In genomic region chr2:77519341-77519740, GRCm38 (mm10) we compare ENCODE assay signal across 8 mouse cellular contexts.
DNase-seq lines count a peak whose midpoint lies in the region; ATAC-seq and TF ChIP-seq lines count a peak whose summit lies in the region.

No protein-coding gene starts in this region.

- ATAC-seq in hindbrain, embryonic 14.5 days (ENCODE audit: low FRiP score): peak; percentile 57; the same call in 1 of the 2 replicates
- no peak for ATAC-seq in limb, embryonic 14.5 days (ENCODE audit: low FRiP score, low read depth)
- ATAC-seq in neural tube, embryonic 12.5 days (ENCODE audit: low FRiP score, low read depth): peak; percentile 35; the same call in 1 of the 2 replicates

- WGBS in heart, embryonic 10.5 days: under 1% methylated on average over 14 of the region's 14 CpGs
- WGBS in hindbrain, embryonic 14.5 days: 0% methylated on average over 14 of the region's 14 CpGs
- under 1% methylated on average over 14 of the region's 14 CpGs for WGBS in limb, embryonic 14.5 days
- WGBS in neural tube, embryonic 12.5 days: 1% methylated on average over 14 of the region's 14 CpGs

- H3K27me3 ChIP-seq in heart, embryonic 10.5 days (ENCODE audit: insufficient read depth, poor library complexity, severe bottlenecking): no peaks in the 10 kb centered on the region
- no peaks in the 10 kb centered on the region for H3K27me3 ChIP-seq in hindbrain, embryonic 14.5 days (ENCODE audit: control insufficient read depth, insufficient read depth, low read length)
- no peaks in the 10 kb centered on the region for H3K27me3 ChIP-seq in limb, embryonic 14.5 days (ENCODE audit: control insufficient read depth, insufficient read depth, low read length)
- H3K27me3 ChIP-seq in neural tube, embryonic 12.5 days (replicated peaks): no peaks in the 10 kb centered on the region

- H3K4me3 ChIP-seq in heart, embryonic 10.5 days: peak overlapping the region; percentile 55
- H3K4me3 ChIP-seq in hindbrain, embryonic 14.5 days (replicated peaks; ENCODE audit: low read length): peak overlapping the region; percentile 29
- H3K4me3 ChIP-seq in limb, embryonic 14.5 days (replicated peaks; ENCODE audit: low read length): peak overlapping the region; percentile 33
- peak overlapping the region; percentile 27; the same call in 1 of the 2 replicates for H3K4me3 ChIP-seq in neural tube, embryonic 12.5 days

- TF ChIP-seq POLR2A in limb, embryonic 14.5 days (IDR thresholded peaks at IDR 0.05; ENCODE audit: borderline replicate concordance, extremely low read depth, insufficient read depth, insufficient read length): no peak

- no peak overlapping the region for H3K27ac ChIP-seq in heart, embryonic 10.5 days
- H3K27ac ChIP-seq in hindbrain, embryonic 14.5 days: no peak overlapping the region
- H3K27ac ChIP-seq in limb, embryonic 14.5 days (replicated peaks; ENCODE audit: low read depth, low read length): no peak overlapping the region
- H3K27ac ChIP-seq in neural tube, embryonic 12.5 days: no peak overlapping the region

- no peaks in the 10 kb centered on the region for H3K9me3 ChIP-seq in heart, embryonic 10.5 days
- no peaks in the 10 kb centered on the region for H3K9me3 ChIP-seq in hindbrain, embryonic 14.5 days (ENCODE audit: control insufficient read depth, low read length)
- H3K9me3 ChIP-seq in limb, embryonic 14.5 days (ENCODE audit: control insufficient read depth, low read length): no peaks in the 10 kb centered on the region
- H3K9me3 ChIP-seq in neural tube, embryonic 12.5 days: no peaks in the 10 kb centered on the region

- peaks cover 6% of the 10 kb centered on the region for H3K4me1 ChIP-seq in heart, embryonic 10.5 days
- peaks cover 15% of the 10 kb centered on the region for H3K4me1 ChIP-seq in hindbrain, embryonic 14.5 days (replicated peaks; ENCODE audit: control insufficient read depth, insufficient read depth, low read length)
- no peaks in the 10 kb centered on the region for H3K4me1 ChIP-seq in limb, embryonic 14.5 days (ENCODE audit: control insufficient read depth, insufficient read depth, low read length)
- peaks cover 6% of the 10 kb centered on the region for H3K4me1 ChIP-seq in neural tube, embryonic 12.5 days

- peak overlapping the region; percentile 60 for H3K4me2 ChIP-seq in hindbrain, embryonic 14.5 days (replicated peaks)
- H3K4me2 ChIP-seq in limb, embryonic 14.5 days (replicated peaks; ENCODE audit: low read depth, low read length, severe bottlenecking): peak overlapping the region; percentile 57
- peak overlapping the region; percentile 60 for H3K4me2 ChIP-seq in neural tube, embryonic 12.5 days (replicated peaks)

- peak overlapping the region; percentile 45 for H3K9ac ChIP-seq in hindbrain, embryonic 14.5 days
- H3K9ac ChIP-seq in limb, embryonic 14.5 days (ENCODE audit: low read depth, low read length, severe bottlenecking): peak overlapping the region; percentile 5; the same call in 1 of the 2 replicates
- 0 out of 2 replicates have a peak overlapping the region, but pooled peaks have one; percentile 22 for H3K9ac ChIP-seq in neural tube, embryonic 12.5 days

- no peak for DNase-seq in heart, embryonic 10.5 days (ENCODE audit: low spot score)
- no peak for DNase-seq in heart, postnatal 4 days
- peak; percentile 46 for DNase-seq in embryo, embryonic 9.5 days (ENCODE audit: extremely low spot score)
- DNase-seq in hindbrain, embryonic 14.5 days (ENCODE audit: low spot score): peak; percentile 50
- DNase-seq in limb, embryonic 14.5 days (ENCODE audit: low spot score): no peak
- DNase-seq in testis, postnatal 14 days (ENCODE audit: low spot score): no peak
- no peak for DNase-seq in layer of hippocampus, adult 8-10 months (ENCODE audit: low spot score in 2 of 2)

- no peaks in the 10 kb centered on the region for H3K36me3 ChIP-seq in heart, embryonic 10.5 days
- no peaks in the 10 kb centered on the region for H3K36me3 ChIP-seq in hindbrain, embryonic 14.5 days (replicated peaks; ENCODE audit: control insufficient read depth, insufficient read depth)
- H3K36me3 ChIP-seq in limb, embryonic 14.5 days (ENCODE audit: control insufficient read depth, insufficient read depth, low read length): no peaks in the 10 kb centered on the region
- H3K36me3 ChIP-seq in neural tube, embryonic 12.5 days: no peaks in the 10 kb centered on the region

Comparison
In these comparisons a context has a peak if more than half of its experiments do, and no peak if none do; other contexts are left out.
1. DNase-seq: peak in embryo, embryonic 9.5 days (single experiment) and hindbrain, embryonic 14.5 days (single experiment); none in heart, embryonic 10.5 days (single experiment), heart, postnatal 4 days (single experiment), limb, embryonic 14.5 days (single experiment), testis, postnatal 14 days (single experiment) and layer of hippocampus, adult 8-10 months (0 of 2).
2. Peak in every context shown above with its lines, with median percentiles within 50 percentile points of each other: H3K4me3 ChIP-seq, H3K4me2 ChIP-seq and H3K9ac ChIP-seq.